Mouse (Mus musculus) hindbrain, embryonic 14.5 days (tissue): Measurements from ENCODE around the gene Syngr3. TPM values are rescaled to one million over a fixed set of nuclear protein-coding genes. Genes with fewer than 3 reads are reported as not detected.

ENCODE experiments used
- ATAC-seq: fragments of 200-750 bp; cut with Nextera tagmentation; 2 replicates; pipeline ENCODE4 v1.8.0; 2017; ENCODE audit warnings: moderate number of reproducible peaks, mild to moderate bottlenecking, moderate TSS enrichment, moderate library complexity; ENCODE audit not compliant: low FRiP score
- DNase-seq: peaks from one replicate; pipeline ENCODE4 v3.0.0-alpha.2; 2015; ENCODE audit warnings: low spot score
- H3K27ac ChIP-seq: fragments of 300-500 bp; sonication (generic); 2 replicates; pipeline ENCODE4 v1.5.1; 2014; ENCODE audit warnings: mild to moderate bottlenecking, moderate library complexity
- H3K27me3 ChIP-seq: fragments of 300-500 bp; sonication (generic); 2 replicates; pipeline ENCODE4 v1.6.1; 2014; ENCODE audit warnings: mild to moderate bottlenecking, low read length, mixed read lengths; ENCODE audit not compliant: control insufficient read depth, insufficient read depth
- H3K36me3 ChIP-seq: fragments of 300-500 bp; sonication (generic); replicated peaks from 2 replicates; pipeline ENCODE4 v1.6.1; 2014; ENCODE audit not compliant: control insufficient read depth, insufficient read depth
- H3K4me1 ChIP-seq: fragments of 300-500 bp; sonication (generic); replicated peaks from 2 replicates; pipeline ENCODE4 v1.6.1; 2014; ENCODE audit warnings: antibody characterized with exemption, low read length, mixed read lengths; ENCODE audit not compliant: control insufficient read depth, insufficient read depth
- H3K4me2 ChIP-seq: fragments of 300-500 bp; sonication (generic); replicated peaks from 2 replicates; pipeline ENCODE4 v1.6.1; 2014; ENCODE audit warnings: mild to moderate bottlenecking, moderate library complexity
- H3K4me3 ChIP-seq: fragments of 300-500 bp; sonication (generic); replicated peaks from 2 replicates; pipeline ENCODE4 v1.5.1; 2014; ENCODE audit warnings: mild to moderate bottlenecking, low read length
- H3K9ac ChIP-seq: fragments of 300-500 bp; sonication (generic); 2 replicates; pipeline ENCODE4 v1.6.1; 2014
- H3K9me3 ChIP-seq: fragments of 300-500 bp; sonication (generic); 2 replicates; pipeline ENCODE4 v1.6.1; 2016; ENCODE audit warnings: low read length; ENCODE audit not compliant: control insufficient read depth
- WGBS: fragments of 180-500 bp; shearing (Covaris S2); extraction: QIAGEN DNeasy Blood & Tissue Kit; methylation state at CpG from one replicate; pipeline ENCODE4 v1.1.7; 2014; 5-methylcytosine and 5-hydroxymethylcytosine counted together
- polyA plus RNA-seq: library from polyadenylated mRNA; unstranded; fragments of >200 nt; fragmentation: Nextera tagmentation; extraction: Ambion mirVana; gene quantifications from 2 replicates; pipeline ENCODE4 v1.2.1, GENCODE M21; 2014

Gene Syngr3
- polyA plus RNA-seq, 1 experiment from 2014 or later, result 178 TPM

- Histone ChIP-seq H3K4me2 (peak overlapping the region; percentile 63), H3K27me3 (peaks cover 20% of the 10 kb centered on the region), H3K36me3 (peaks cover under 1% of the 10 kb centered on the region; the same call in 1 of the 2 replicates), H3K4me3 (peak overlapping the region; percentile 28), H3K9me3 (no peaks in the 10 kb centered on the region), H3K4me1 (peaks cover 30% of the 10 kb centered on the region), H3K27ac (no peak overlapping the region), H3K9ac (peak overlapping the region; percentile 39)
- no peak for ATAC-seq
- WGBS, result 19% methylated on average over 23 of the region's 23 CpGs
- DNase-seq, result no peak
Observed at GRCm38 (mm10) chr17:24687599-24687998, 2.2 kb downstream of the Syngr3 start.

GRCm38 (mm10) chr17:24687146-24687595, 2.6 kb downstream of the Syngr3 start:
- WGBS, result 1% methylated on average over 24 of the region's 25 CpGs
- H3K36me3 ChIP-seq, result peaks cover 2% of the 10 kb centered on the region
- H3K4me2 ChIP-seq, result peak overlapping the region; percentile 63
- H3K4me3 ChIP-seq, result peak overlapping the region; percentile 28
- no peak for ATAC-seq
- H3K9me3 ChIP-seq, result no peaks in the 10 kb centered on the region
- no peak overlapping the region for H3K27ac ChIP-seq
- peaks cover 20% of the 10 kb centered on the region for H3K27me3 ChIP-seq
- peaks cover 30% of the 10 kb centered on the region for H3K4me1 ChIP-seq
- DNase-seq, result no peak
- H3K9ac ChIP-seq, result peak overlapping the region; percentile 39

GRCm38 (mm10) chr17:24686514-24686913, 3.2 kb downstream of the Syngr3 start:
- no peak overlapping the region for H3K27ac ChIP-seq
- H3K27me3 ChIP-seq, result peaks cover 20% of the 10 kb centered on the region
- no peak for DNase-seq
- peaks cover 8% of the 10 kb centered on the region for H3K36me3 ChIP-seq
- 0 out of 2 replicates have a peak overlapping the region, but pooled peaks have one; percentile 10 for H3K4me2 ChIP-seq
- peaks cover 30% of the 10 kb centered on the region for H3K4me1 ChIP-seq
- no peak overlapping the region for H3K4me3 ChIP-seq
- no peak overlapping the region for H3K9ac ChIP-seq
- 28% methylated on average over 16 of the region's 16 CpGs for WGBS
- H3K9me3 ChIP-seq, result no peaks in the 10 kb centered on the region
- no peak for ATAC-seq

DNA sequence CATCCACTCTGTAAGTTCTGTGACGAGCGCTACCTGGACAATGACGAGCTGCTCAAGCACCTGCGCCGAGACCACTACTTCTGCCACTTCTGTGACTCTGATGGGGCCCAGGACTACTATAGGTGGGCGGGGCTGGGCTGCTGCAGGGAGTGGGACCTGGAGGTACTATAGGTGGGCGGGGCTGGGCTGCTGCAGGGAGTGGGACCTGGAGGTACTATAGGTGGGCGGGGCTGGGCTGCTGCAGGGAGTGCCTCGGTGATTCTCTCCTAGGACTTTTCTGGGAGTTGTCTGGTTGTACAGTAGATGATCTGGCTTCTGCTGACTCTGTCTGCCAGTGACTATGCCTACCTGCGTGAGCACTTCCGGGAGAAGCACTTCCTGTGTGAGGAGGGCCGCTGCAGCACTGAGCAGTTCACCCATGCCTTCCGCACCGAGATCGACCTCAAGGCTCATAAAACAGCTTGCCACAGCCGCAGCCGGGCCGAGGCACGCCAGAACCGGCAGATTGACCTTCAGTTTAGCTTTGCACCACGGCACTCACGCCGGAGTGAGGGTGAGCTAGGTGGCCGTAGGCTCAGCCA, 12.2 kb downstream of the Syngr3 start:
- 94% methylated on average over 24 of the region's 24 CpGs for whole genome bisulfite sequencing

GRCm38 (mm10) chr17:24676877-24677276, 12.9 kb downstream of the Syngr3 start:
- no peak overlapping the region for H3K9ac ChIP-seq
- no peak for DNase-seq
- no peaks in the 10 kb centered on the region for H3K27me3 ChIP-seq
- no peak for ATAC-seq
- H3K9me3 ChIP-seq, result no peaks in the 10 kb centered on the region
- H3K4me2 ChIP-seq, result no peak overlapping the region
- H3K4me3 ChIP-seq, result no peak overlapping the region
- H3K27ac ChIP-seq, result no peak overlapping the region
- H3K4me1 ChIP-seq, result peaks cover 8% of the 10 kb centered on the region
- WGBS, result 92% methylated on average over 5 of the region's 5 CpGs
- H3K36me3 ChIP-seq, result peaks cover 52% of the 10 kb centered on the region

More for the DNA sequence above, 12.2 kb downstream of the Syngr3 start:
- Histone ChIP-seq H3K27ac (no peak overlapping the region), H3K27me3 (no peaks in the 10 kb centered on the region), H3K4me2 (no peak overlapping the region), H3K4me3 (no peak overlapping the region), H3K9ac (no peak overlapping the region), H3K9me3 (no peaks in the 10 kb centered on the region), H3K36me3 (peaks cover 57% of the 10 kb centered on the region), H3K4me1 (0 out of 2 replicates have a peak, but pooled peaks cover under 1% of the 10 kb centered on the region)
- no peak for ATAC-seq
- DNase-seq, result no peak

DNA sequence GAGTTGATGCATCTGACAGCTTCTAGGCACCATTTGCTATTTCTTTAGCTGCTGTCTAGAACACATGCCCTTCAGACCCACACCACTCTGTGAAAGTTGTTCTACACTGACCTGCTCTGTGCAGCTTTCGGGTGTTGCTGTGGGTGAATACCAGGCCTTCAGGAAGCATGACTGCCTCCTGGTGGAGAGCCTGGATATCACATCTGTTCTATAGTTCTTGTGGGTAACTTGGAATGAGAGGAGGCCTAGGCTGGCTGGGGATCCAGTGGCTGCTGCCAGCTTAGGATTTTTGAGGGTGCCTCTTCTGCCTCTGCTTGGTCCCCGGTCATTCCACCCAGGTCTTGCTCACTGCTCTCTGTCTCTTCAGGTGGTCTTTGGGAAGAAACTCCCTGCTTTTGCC, 13.6 kb downstream of the Syngr3 start:
- no peak overlapping the region for H3K27ac ChIP-seq
- H3K4me1 ChIP-seq, result peaks cover 15% of the 10 kb centered on the region
- no peaks in the 10 kb centered on the region for H3K27me3 ChIP-seq
- no peak overlapping the region for H3K4me2 ChIP-seq
- no peak overlapping the region for H3K9ac ChIP-seq
- H3K36me3 ChIP-seq, result peaks cover 46% of the 10 kb centered on the region
- no peaks in the 10 kb centered on the region for H3K9me3 ChIP-seq
- ATAC-seq, result no peak
- DNase-seq, result peak; percentile 66
- WGBS, result 56% methylated on average over 2 of the region's 2 CpGs
- no peak overlapping the region for H3K4me3 ChIP-seq

DNA sequence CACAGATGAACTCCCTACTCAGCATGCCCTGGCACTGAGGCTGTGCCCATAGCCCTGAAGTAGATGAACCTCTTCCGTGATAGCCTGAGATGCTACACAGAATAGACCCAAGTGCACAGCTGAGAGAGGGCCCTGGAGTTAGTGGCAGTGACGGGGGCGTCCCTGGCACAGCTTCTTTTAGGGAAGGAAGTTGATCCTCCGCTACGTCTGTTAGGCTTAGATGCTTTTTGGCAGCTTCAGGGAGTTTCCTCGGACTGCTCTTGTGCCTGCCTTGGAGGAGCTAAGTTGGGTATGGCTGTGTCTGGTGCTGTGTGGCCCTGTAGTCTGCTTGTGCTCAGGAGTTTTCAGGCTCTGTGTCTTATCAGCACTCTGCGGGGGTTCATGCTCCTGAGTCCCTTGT, 15.5 kb downstream of the Syngr3 start:
- ATAC-seq, result no peak
- Histone ChIP-seq H3K27ac (no peak overlapping the region), H3K9ac (no peak overlapping the region), H3K9me3 (no peaks in the 10 kb centered on the region), H3K4me2 (no peak overlapping the region), H3K4me1 (peaks cover 25% of the 10 kb centered on the region), H3K4me3 (no peak overlapping the region), H3K36me3 (peaks cover 26% of the 10 kb centered on the region), H3K27me3 (no peaks in the 10 kb centered on the region)
- 86% methylated on average over 7 of the region's 7 CpGs for WGBS
- no peak for DNase-seq

- no peak overlapping the region for H3K27ac ChIP-seq
- H3K4me1 ChIP-seq, result peaks cover 30% of the 10 kb centered on the region
- H3K4me3 ChIP-seq, result no peak overlapping the region
- H3K36me3 ChIP-seq, result peaks cover 5% of the 10 kb centered on the region
- DNase-seq (no peak), ATAC-seq (no peak)
- H3K27me3 ChIP-seq, result no peaks in the 10 kb centered on the region
- 40% methylated on average over 5 of the region's 5 CpGs for WGBS
- H3K4me2 ChIP-seq, result no peak overlapping the region
- no peak overlapping the region for H3K9ac ChIP-seq
- no peaks in the 10 kb centered on the region for H3K9me3 ChIP-seq
Observed at GRCm38 (mm10) chr17:24672141-24672540, 17.6 kb downstream of the Syngr3 start.

DNA sequence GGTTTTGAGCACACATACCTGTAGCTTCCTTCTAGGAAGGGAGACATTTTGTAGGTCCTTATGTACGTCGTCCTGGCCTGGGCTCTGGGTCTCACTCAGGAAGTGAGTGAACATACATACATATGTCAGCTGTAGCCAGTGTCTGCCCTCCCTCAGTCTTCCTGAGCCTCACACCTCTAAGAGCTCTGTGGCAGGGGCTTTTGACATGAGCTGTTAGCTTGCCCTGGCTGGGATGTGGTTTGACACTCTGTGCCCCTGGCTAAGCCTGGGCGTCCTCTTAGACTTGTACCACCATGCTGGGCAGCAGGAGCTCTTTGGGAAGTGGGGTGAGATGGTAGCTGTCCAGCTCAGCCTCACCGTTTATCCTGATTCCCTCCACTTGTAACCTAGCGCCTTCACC, 18.4 kb downstream of the Syngr3 start:
- DNase-seq (no peak), ATAC-seq (no peak)
- Histone ChIP-seq H3K9me3 (no peaks in the 10 kb centered on the region), H3K4me1 (peaks cover 30% of the 10 kb centered on the region), H3K27ac (no peak overlapping the region), H3K27me3 (no peaks in the 10 kb centered on the region), H3K4me2 (peak overlapping the region; percentile 82; the same call in 1 of the 2 replicates), H3K36me3 (no peaks in the 10 kb centered on the region), H3K4me3 (no peak overlapping the region), H3K9ac (peak overlapping the region; percentile 29; the same call in 1 of the 2 replicates)
- WGBS, result 80% methylated on average over 5 of the region's 5 CpGs
